Mouse (Mus musculus) gastrocnemius, postnatal 25 days (tissue): ENCODE results near the gene Disp2. TPM values are rescaled to one million over a fixed set of nuclear protein-coding genes. Genes with fewer than 3 reads are reported as not detected.

Source experiments
- DNase-seq: peaks from one replicate; pipeline ENCODE4 v3.0.0; 2022
- total RNA-seq, 2 experiments: library from RNA; stranded (reverse); gene quantifications; 1 replicate in 1 of 2; 2 replicates in 1 of 2; pipeline ENCODE4 v1.2.3; 2021

The Disp2 gene
- total RNA-seq, 2 experiments from 2014 or later = not detected

- peak; percentile 70 for DNase-seq
Measured at GRCm38 (mm10) chr2:118789501-118789900, 10.0 kb downstream of the Disp2 start.

GRCm38 (mm10) chr2:118790221-118790550 is 10.7 kb downstream of the Disp2 start:
- DNase-seq = no peak

GRCm38 (mm10) chr2:118790551-118791525 is 11.3 kb downstream of the Disp2 start:
- DNase-seq = peak; percentile 63

GRCm38 (mm10) chr2:118791591-118792258 is 12.2 kb downstream of the Disp2 start:
- no peak for DNase-seq

- DNase-seq = peak; percentile 61
Measured at GRCm38 (mm10) chr2:118792259-118792613, 12.7 kb downstream of the Disp2 start.

- DNase-seq = no peak
Measured at GRCm38 (mm10) chr2:118793636-118794035, 14.1 kb downstream of the Disp2 start.

- DNase-seq = no peak
Measured at GRCm38 (mm10) chr2:118802542-118803118, 23.1 kb downstream of the Disp2 start.

- DNase-seq = no peak
Measured at GRCm38 (mm10) chr2:118804474-118804873, 25.0 kb downstream of the Disp2 start.

- no peak for DNase-seq
Measured at GRCm38 (mm10) chr2:118805137-118805536, 25.6 kb downstream of the Disp2 start.

GRCm38 (mm10) chr2:118805756-118806155 is 26.2 kb downstream of the Disp2 start:
- no peak for DNase-seq

- DNase-seq = peak; percentile 79
Measured at GRCm38 (mm10) chr2:118806860-118807259, 27.3 kb downstream of the Disp2 start.

GRCm38 (mm10) chr2:118810861-118811260 is 31.3 kb downstream of the Disp2 start:
- no peak for DNase-seq

GRCm38 (mm10) chr2:118812724-118813123 is 33.2 kb downstream of the Disp2 start:
- no peak for DNase-seq

GRCm38 (mm10) chr2:118813981-118814836 is 34.7 kb downstream of the Disp2 start, which contains the start of gene Knstrn:
Knstrn (plus strand) TSS chr2:118814003.
- peak; percentile 86 for DNase-seq

- no peak for DNase-seq
Measured at GRCm38 (mm10) chr2:118822800-118823199, 43.3 kb downstream of the Disp2 start.

- DNase-seq = no peak
Measured at GRCm38 (mm10) chr2:118824396-118824795, 44.9 kb downstream of the Disp2 start.

- no peak for DNase-seq
Measured at GRCm38 (mm10) chr2:118829096-118829495, 49.6 kb downstream of the Disp2 start.

- DNase-seq = no peak
Measured at GRCm38 (mm10) chr2:118834061-118834460, 54.5 kb downstream of the Disp2 start.

GRCm38 (mm10) chr2:118835115-118835514 is 55.6 kb downstream of the Disp2 start:
- DNase-seq = no peak

GRCm38 (mm10) chr2:118838330-118838729 is 58.8 kb downstream of the Disp2 start:
- DNase-seq = no peak

GRCm38 (mm10) chr2:118841186-118841585 is 61.7 kb downstream of the Disp2 start:
- DNase-seq = no peak

- no peak for DNase-seq
Measured at GRCm38 (mm10) chr2:118841774-118842173, 62.3 kb downstream of the Disp2 start.
